Mouse (Mus musculus): ENCODE data around the gene Lalba. TPM values are rescaled to one million over a fixed set of nuclear protein-coding genes. Genes with fewer than 3 reads are reported as not detected.
"Not testable (repeated sequence)": the region's sequence is repeated elsewhere in the genome, so short reads cannot be mapped to it uniquely, and the experiment has no call there.

Lalba gene
- not detected in 2 replicates for polyA plus RNA-seq (2016; fragmentation: Nextera tagmentation; extraction: Ambion mirVana)

GRCm38 (mm10) chr15:98482701-98483100 is at the start of gene Lalba:
TSS of gene Lalba (minus strand) at chr15:98482721.
- no peak within 1 kb of the TSS for H3K4me2 ChIP-seq
- no peak within 1 kb of the TSS; the same call in 1 of the 2 replicates for H3K9ac ChIP-seq
- 53% methylated on average over 3 of the region's 3 CpGs for WGBS
- H3K36me3 ChIP-seq, result no peaks in the 10 kb centered on the region
- no peaks in the 10 kb centered on the region for H3K27me3 ChIP-seq (replicated peaks)
- H3K4me1 ChIP-seq (replicated peaks), result no peaks in the 10 kb centered on the region
- H3K9me3 ChIP-seq (replicated peaks), result no peaks in the 10 kb centered on the region
- no peak for ATAC-seq (ENCODE audit: insufficient number of reproducible peaks, low FRiP score)
- no peak within 1 kb of the TSS for H3K27ac ChIP-seq (ENCODE audit: poor library complexity, severe bottlenecking)
- H3K4me3 ChIP-seq, result no peak within 1 kb of the TSS

GRCm38 (mm10) chr15:98532281-98532680 is 49.8 kb upstream of the Lalba start:
- H3K4me2 ChIP-seq, result peak overlapping the region; percentile 97
- no peak for ATAC-seq (ENCODE audit: insufficient number of reproducible peaks, low FRiP score)
- no peaks in the 10 kb centered on the region for H3K9me3 ChIP-seq (replicated peaks)
- peaks cover 10% of the 10 kb centered on the region for H3K4me1 ChIP-seq (replicated peaks)
- 29% methylated on average over 5 of the region's 5 CpGs for WGBS
- peak overlapping the region; percentile 90 for H3K9ac ChIP-seq
- H3K4me3 ChIP-seq, result peak overlapping the region; percentile 81
- no peaks in the 10 kb centered on the region for H3K27me3 ChIP-seq (replicated peaks)
- no peak overlapping the region for H3K27ac ChIP-seq (ENCODE audit: poor library complexity, severe bottlenecking)
- peaks cover 41% of the 10 kb centered on the region for H3K36me3 ChIP-seq

- Histone ChIP-seq H3K4me2 (no peak overlapping the region), H3K9ac (no peak overlapping the region), H3K27ac (ENCODE audit: poor library complexity, severe bottlenecking) (no peak overlapping the region), H3K27me3 (replicated peaks) (no peaks in the 10 kb centered on the region), H3K4me3 (no peak overlapping the region), H3K4me1 (replicated peaks) (peaks cover 11% of the 10 kb centered on the region), H3K36me3 (peaks cover 74% of the 10 kb centered on the region), H3K9me3 (replicated peaks) (no peaks in the 10 kb centered on the region)
- no peak for ATAC-seq (ENCODE audit: insufficient number of reproducible peaks, low FRiP score)
- WGBS, result 88% methylated on average over 5 of the region's 5 CpGs
Observed at GRCm38 (mm10) chr15:98528066-98528563, 45.6 kb upstream of the Lalba start.

GRCm38 (mm10) chr15:98527056-98527771 is 44.7 kb upstream of the Lalba start:
- Histone ChIP-seq H3K9ac (no peak overlapping the region), H3K9me3 (replicated peaks) (no peaks in the 10 kb centered on the region), H3K27ac (ENCODE audit: poor library complexity, severe bottlenecking) (no peak overlapping the region), H3K27me3 (replicated peaks) (no peaks in the 10 kb centered on the region), H3K4me2 (no peak overlapping the region), H3K4me3 (no peak overlapping the region), H3K4me1 (replicated peaks) (peaks cover 3% of the 10 kb centered on the region), H3K36me3 (peaks cover 83% of the 10 kb centered on the region)
- no peak for ATAC-seq (ENCODE audit: insufficient number of reproducible peaks, low FRiP score)
- WGBS, result 96% methylated on average over 5 of the region's 5 CpGs

- 60% methylated on average over 5 of the region's 5 CpGs for WGBS
Observed at GRCm38 (mm10) chr15:98526057-98526456, 43.5 kb upstream of the Lalba start.

GRCm38 (mm10) chr15:98521245-98521644 is 38.7 kb upstream of the Lalba start:
- ATAC-seq (ENCODE audit: insufficient number of reproducible peaks, low FRiP score), result no peak
- Histone ChIP-seq H3K27me3 (replicated peaks) (no peaks in the 10 kb centered on the region), H3K9me3 (replicated peaks) (no peaks in the 10 kb centered on the region), H3K4me2 (no peak overlapping the region), H3K4me1 (replicated peaks) (no peaks in the 10 kb centered on the region; the same call in 1 of the 2 replicates), H3K4me3 (no peak overlapping the region), H3K27ac (ENCODE audit: poor library complexity, severe bottlenecking) (no peak overlapping the region), H3K36me3 (peaks cover 76% of the 10 kb centered on the region), H3K9ac (no peak overlapping the region)
- WGBS, result 93% methylated on average over 3 of the region's 3 CpGs

More at GRCm38 (mm10) chr15:98526057-98526456, 43.5 kb upstream of the Lalba start:
- Histone ChIP-seq H3K4me1 (replicated peaks) (peaks cover 2% of the 10 kb centered on the region; the same call in 1 of the 2 replicates), H3K36me3 (peaks cover 86% of the 10 kb centered on the region), H3K27me3 (replicated peaks) (no peaks in the 10 kb centered on the region), H3K4me2 (no peak overlapping the region), H3K9me3 (replicated peaks) (no peaks in the 10 kb centered on the region), H3K27ac (ENCODE audit: poor library complexity, severe bottlenecking) (no peak overlapping the region), H3K4me3 (no peak overlapping the region), H3K9ac (no peak overlapping the region)
- ATAC-seq (ENCODE audit: insufficient number of reproducible peaks, low FRiP score), result 0 out of 2 replicates have a peak, but pooled peaks have one; percentile 73

GRCm38 (mm10) chr15:98517380-98518355 is 35.1 kb upstream of the Lalba start:
- Histone ChIP-seq H3K9me3 (replicated peaks) (no peaks in the 10 kb centered on the region), H3K4me1 (replicated peaks) (peaks cover 7% of the 10 kb centered on the region), H3K27ac (ENCODE audit: poor library complexity, severe bottlenecking) (no peak overlapping the region), H3K27me3 (replicated peaks) (no peaks in the 10 kb centered on the region), H3K4me2 (no peak overlapping the region), H3K36me3 (peaks cover 47% of the 10 kb centered on the region), H3K9ac (no peak overlapping the region), H3K4me3 (no peak overlapping the region)
- WGBS, result 72% methylated on average over 16 of the region's 16 CpGs
- ATAC-seq (ENCODE audit: insufficient number of reproducible peaks, low FRiP score), result no peak

GRCm38 (mm10) chr15:98514845-98515244 is 32.3 kb upstream of the Lalba start:
- H3K27ac ChIP-seq (ENCODE audit: poor library complexity, severe bottlenecking); H3K4me3 ChIP-seq: not testable (repeated sequence)
- 46% methylated on average over 2 of the region's 2 CpGs for WGBS

GRCm38 (mm10) chr15:98514146-98514545 is 31.6 kb upstream of the Lalba start:
- Histone ChIP-seq H3K27me3 (replicated peaks) (no peaks in the 10 kb centered on the region), H3K9me3 (replicated peaks) (no peaks in the 10 kb centered on the region), H3K9ac (no peak overlapping the region), H3K36me3 (peaks cover 13% of the 10 kb centered on the region), H3K4me2 (no peak overlapping the region), H3K27ac (ENCODE audit: poor library complexity, severe bottlenecking) (no peak overlapping the region), H3K4me1 (replicated peaks) (peaks cover 23% of the 10 kb centered on the region), H3K4me3 (no peak overlapping the region)
- ATAC-seq (ENCODE audit: insufficient number of reproducible peaks, low FRiP score), result no peak
- 76% methylated on average over 8 of the region's 8 CpGs for WGBS

More at GRCm38 (mm10) chr15:98514845-98515244, 32.3 kb upstream of the Lalba start:
- H3K36me3 ChIP-seq, result peaks cover 18% of the 10 kb centered on the region
- not testable (repeated sequence) for ATAC-seq (ENCODE audit: insufficient number of reproducible peaks, low FRiP score); H3K9ac ChIP-seq; H3K4me2 ChIP-seq; H3K9me3 ChIP-seq (replicated peaks); H3K27me3 ChIP-seq (replicated peaks)
- peaks cover 23% of the 10 kb centered on the region for H3K4me1 ChIP-seq (replicated peaks)

GRCm38 (mm10) chr15:98513676-98514075 is 31.2 kb upstream of the Lalba start:
- H3K4me1 ChIP-seq (replicated peaks), result peaks cover 23% of the 10 kb centered on the region
- 75% methylated on average over 3 of the region's 3 CpGs for WGBS
- H3K9ac ChIP-seq; H3K27me3 ChIP-seq (replicated peaks); ATAC-seq (ENCODE audit: insufficient number of reproducible peaks, low FRiP score); H3K4me3 ChIP-seq; H3K9me3 ChIP-seq (replicated peaks); H3K4me2 ChIP-seq; H3K27ac ChIP-seq (ENCODE audit: poor library complexity, severe bottlenecking): not testable (repeated sequence)
- H3K36me3 ChIP-seq, result peaks cover 13% of the 10 kb centered on the region
